Mouse (Mus musculus): ENCODE results near the gene Il20rb.

DNA sequence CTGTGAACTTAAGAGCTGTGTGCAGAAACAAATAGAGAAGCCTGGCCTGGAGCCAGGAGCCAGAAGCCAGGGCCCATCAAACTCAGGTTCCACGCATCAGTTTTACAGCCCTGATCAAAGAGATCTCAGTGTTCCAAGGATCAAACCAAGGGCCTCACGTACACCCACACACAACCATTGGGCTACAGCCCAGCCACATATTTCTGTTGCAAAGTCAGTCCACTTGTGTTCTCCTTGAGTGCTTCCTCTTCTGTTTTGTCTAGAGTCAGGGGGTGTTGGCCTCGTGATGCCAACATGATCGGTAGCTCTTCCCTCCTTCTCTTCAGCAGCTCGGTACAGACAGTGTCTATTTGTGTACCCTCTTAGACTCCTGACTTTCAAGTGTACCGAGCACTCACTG lies 34.2 kb downstream of the Il20rb start:
- TF ChIP-seq POLR2A (IDR thresholded peaks at IDR 0.05; ENCODE audit: control insufficient read depth, extremely low read depth, insufficient read depth, low read length, poor library complexity), result no peak
- no peak for TF ChIP-seq CTCF (IDR thresholded peaks at IDR 0.05; ENCODE audit: borderline replicate concordance, control insufficient read depth, extremely low read depth, insufficient read depth, low read length, poor library complexity)

Measured in thymus, adult 2 months (tissue).